Mouse (Mus musculus) heart, postnatal 0 days (tissue): ENCODE results near the gene Top1.

Experiments used
- CTCF ChIP-seq: IDR thresholded peaks from 2 replicates; pipeline ENCODE4 v1.5.1; 2016; ENCODE audit warnings: antibody characterized with exemption, control low read depth, low read depth
- EP300 ChIP-seq: IDR thresholded peaks from 2 replicates; pipeline ENCODE4 v1.6.1; 2016; ENCODE audit warnings: antibody characterized with exemption, low read depth

DNA sequence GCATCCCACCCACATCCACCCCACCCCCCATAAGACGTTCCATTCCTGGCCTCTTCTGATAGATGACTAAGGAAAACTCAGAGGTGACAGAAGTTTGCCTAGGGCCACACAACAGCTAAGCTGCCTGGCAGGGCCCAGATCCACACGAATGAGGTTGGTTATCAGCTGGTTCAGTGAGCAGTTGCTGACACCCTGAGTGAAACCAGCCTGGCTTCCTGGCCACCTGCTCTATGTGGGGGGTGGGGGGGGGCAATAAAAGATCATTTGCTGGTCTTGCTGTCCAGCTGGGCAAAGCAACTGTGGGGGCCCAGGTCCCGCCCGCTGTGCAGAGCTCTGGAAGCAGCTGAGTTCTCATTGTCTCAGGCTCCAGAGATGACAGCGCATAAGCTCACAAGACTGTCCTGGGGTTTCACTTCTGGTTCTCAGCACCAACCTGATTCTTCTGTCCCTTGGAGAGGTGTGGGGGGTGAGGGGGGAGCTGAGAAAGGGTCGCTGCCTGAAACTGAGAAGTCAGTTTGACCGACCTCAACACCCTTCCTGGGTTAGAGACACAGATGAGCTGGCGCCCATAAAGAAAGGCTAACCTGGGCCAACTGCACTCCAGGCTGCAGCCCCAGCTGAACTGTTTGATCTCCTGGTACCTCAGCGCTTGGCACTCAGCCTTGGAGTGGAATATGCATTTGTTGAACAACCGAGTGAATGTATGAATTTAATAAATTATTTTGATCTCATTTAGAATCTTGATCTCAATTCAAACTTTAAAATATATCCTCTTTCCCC is 42.3 kb upstream of the Top1 start:
- TF ChIP-seq CTCF, result no peak
- no peak for TF ChIP-seq EP300
